Mouse (Mus musculus) G1E (cell line): ENCODE measurements around the gene Adgra3. TPM values are rescaled to one million over a fixed set of nuclear protein-coding genes. Genes with fewer than 3 reads are reported as not detected.

ENCODE experiments used
- ATAC-seq: 2 replicates; pipeline ENCODE4 v1.8.0; 2016; ENCODE audit warnings: mild to moderate bottlenecking; ENCODE audit not compliant: insufficient number of reproducible peaks, poor library complexity, low FRiP score, severe bottlenecking; ENCODE audit errors: extremely low read depth
- DNase-seq: peaks from one replicate; pipeline ENCODE4 v3.0.0; 2012; ENCODE audit warnings: low spot score
- H3K27me3 ChIP-seq: 2 replicates; pipeline ENCODE4 v1.6.1; 2012; ENCODE audit warnings: mild to moderate bottlenecking, low read length, inconsistent platforms; ENCODE audit not compliant: insufficient read depth
- H3K36me3 ChIP-seq: replicated peaks from 2 replicates; pipeline ENCODE3; 2012; ENCODE audit warnings: mild to moderate bottlenecking, inconsistent platforms
- H3K4me1 ChIP-seq: 2 replicates; pipeline ENCODE4 v1.6.1; 2012; ENCODE audit warnings: low read depth, low read length, inconsistent platforms, mixed read lengths; ENCODE audit not compliant: insufficient read depth
- H3K4me3 ChIP-seq: 2 replicates; pipeline ENCODE4 v1.5.1; 2012; ENCODE audit warnings: low read depth, mild to moderate bottlenecking, inconsistent platforms, low read length, moderate library complexity, mixed read lengths
- H3K9me3 ChIP-seq: replicated peaks from 2 replicates; pipeline ENCODE4 v1.6.1; 2012; ENCODE audit warnings: inconsistent platforms
- CTCF ChIP-seq: IDR thresholded peaks from 2 replicates; pipeline ENCODE4 v1.5.1; 2012; ENCODE audit warnings: low read depth, low read length, inconsistent platforms, mixed read lengths
- GATA1 ChIP-seq: IDR thresholded peaks from 2 replicates; pipeline ENCODE4 v1.6.1; 2012; ENCODE audit warnings: borderline replicate concordance, low read length, inconsistent platforms, mixed read lengths
- GATA2 ChIP-seq: IDR thresholded peaks from 2 replicates; pipeline ENCODE4 v1.6.1; 2012; ENCODE audit warnings: low read depth, low read length, inconsistent platforms, borderline replicate concordance
- POLR2AphosphoS5 ChIP-seq: IDR thresholded peaks from 2 replicates; pipeline ENCODE4 v1.6.1; 2012; ENCODE audit warnings: low read depth, low read length, inconsistent platforms; ENCODE audit not compliant: insufficient replicate concordance
- TAL1 ChIP-seq: conservative IDR thresholded peaks from 2 replicates; pipeline ENCODE4 v1.6.1; 2012; ENCODE audit warnings: low read depth, low read length, inconsistent platforms, mixed read lengths
- polyA plus RNA-seq: library from polyadenylated mRNA; stranded (reverse); fragments of >175 nt; gene quantifications from 2 replicates; pipeline ENCODE4 v1.2.3, GENCODE M21; 2012
- total RNA-seq, 2 experiments: library from RNA; stranded (forward) in 1 of 2; stranded (reverse) in 1 of 2; fragments of 200-1000 nt in 1 of 2; fragments of >200 nt in 1 of 2; fragmentation: Nextera tagmentation in 1 of 2; gene quantifications; 2 replicates each; pipeline ENCODE4 v1.2.3; 2014 to 2017

Adgra3 gene
- total and polyA plus RNA-seq, 3 experiments = 0.16 TPM; not detected in 2

- ATAC-seq = no peak
Observed at GRCm38 (mm10) chr5:49988015-49988798, 70.6 kb downstream of the Adgra3 start.

GRCm38 (mm10) chr5:49980727-49981126, 78.1 kb downstream of the Adgra3 start:
- Histone ChIP-seq H3K4me3 (no peak overlapping the region), H3K4me1 (no peaks in the 10 kb centered on the region), H3K9me3 (no peaks in the 10 kb centered on the region), H3K36me3 (no peaks in the 10 kb centered on the region), H3K27me3 (no peaks in the 10 kb centered on the region)
- ATAC-seq (no peak), DNase-seq (no peak)
- TF ChIP-seq POLR2AphosphoS5 = no peak
- no peak for TF ChIP-seq TAL1
- no peak for TF ChIP-seq GATA1
- TF ChIP-seq GATA2 = no peak
- no peak for TF ChIP-seq CTCF

More at GRCm38 (mm10) chr5:49988015-49988798, 70.6 kb downstream of the Adgra3 start:
- Histone ChIP-seq H3K27me3 (no peaks in the 10 kb centered on the region; the same call in 1 of the 2 replicates), H3K36me3 (no peaks in the 10 kb centered on the region), H3K4me3 (no peak overlapping the region), H3K4me1 (no peaks in the 10 kb centered on the region), H3K9me3 (no peaks in the 10 kb centered on the region)
- TF ChIP-seq TAL1 = no peak
- no peak for DNase-seq

- TF ChIP-seq TAL1 (no peak), CTCF (no peak), GATA1 (no peak), GATA2 (no peak), POLR2AphosphoS5 (no peak)
- DNase-seq = no peak
- Histone ChIP-seq H3K36me3 (no peaks in the 10 kb centered on the region), H3K9me3 (no peaks in the 10 kb centered on the region), H3K4me1 (no peaks in the 10 kb centered on the region), H3K4me3 (no peak overlapping the region), H3K27me3 (no peaks in the 10 kb centered on the region)
- ATAC-seq = no peak
Observed at GRCm38 (mm10) chr5:49979246-49979645, 79.6 kb downstream of the Adgra3 start.

- no peak for ATAC-seq
- Histone ChIP-seq H3K4me1 (no peaks in the 10 kb centered on the region), H3K27me3 (no peaks in the 10 kb centered on the region; the same call in 1 of the 2 replicates), H3K36me3 (no peaks in the 10 kb centered on the region), H3K9me3 (no peaks in the 10 kb centered on the region), H3K4me3 (no peak overlapping the region)
- TF ChIP-seq GATA2 (no peak), CTCF (0 out of 2 replicates have a peak, but pooled peaks have one; percentile 24)
- no peak for DNase-seq
Observed at GRCm38 (mm10) chr5:49975971-49976370, 82.8 kb downstream of the Adgra3 start.

GRCm38 (mm10) chr5:49974211-49974610, 84.6 kb downstream of the Adgra3 start:
- TF ChIP-seq GATA2 (no peak), TAL1 (no peak), POLR2AphosphoS5 (no peak)
- no peaks in the 10 kb centered on the region for H3K9me3 ChIP-seq
- no peak overlapping the region for H3K4me3 ChIP-seq
- no peaks in the 10 kb centered on the region for H3K36me3 ChIP-seq
- no peak for DNase-seq
- no peak for ATAC-seq
- peaks cover 3% of the 10 kb centered on the region; the same call in 1 of the 2 replicates for H3K27me3 ChIP-seq
- no peaks in the 10 kb centered on the region for H3K4me1 ChIP-seq

GRCm38 (mm10) chr5:49969660-49970059, 89.1 kb downstream of the Adgra3 start:
- Histone ChIP-seq H3K36me3 (no peaks in the 10 kb centered on the region), H3K4me3 (no peak overlapping the region), H3K4me1 (no peaks in the 10 kb centered on the region), H3K27me3 (peaks cover 9% of the 10 kb centered on the region; the same call in 1 of the 2 replicates), H3K9me3 (no peaks in the 10 kb centered on the region)
- no peak for ATAC-seq
- TF ChIP-seq GATA2 (no peak), TAL1 (no peak), POLR2AphosphoS5 (no peak), GATA1 (no peak), CTCF (no peak)
- DNase-seq = no peak

- no peaks in the 10 kb centered on the region for H3K4me1 ChIP-seq
- no peak for ATAC-seq
- no peak for DNase-seq
- H3K36me3 ChIP-seq = no peaks in the 10 kb centered on the region
- no peaks in the 10 kb centered on the region for H3K9me3 ChIP-seq
- H3K4me3 ChIP-seq = no peak overlapping the region
- peaks cover 12% of the 10 kb centered on the region; the same call in 1 of the 2 replicates for H3K27me3 ChIP-seq
- TF ChIP-seq POLR2AphosphoS5 = no peak
- TF ChIP-seq GATA2 = no peak
- no peak for TF ChIP-seq TAL1
- TF ChIP-seq GATA1 = no peak
- TF ChIP-seq CTCF = no peak
Observed at GRCm38 (mm10) chr5:49967726-49968125, 91.1 kb downstream of the Adgra3 start.
